Mouse (Mus musculus) cerebellum, adult 2 months (tissue): ENCODE results near the gene Kalrn.

ENCODE experiments used
- CTCF ChIP-seq: fragments of 200-500 bp; IDR thresholded peaks from 2 replicates; pipeline ENCODE4 v1.5.1; 2011; ENCODE audit warnings: low read depth, mild to moderate bottlenecking, control low read depth, low read length, moderate library complexity, borderline replicate concordance; ENCODE audit not compliant: insufficient read depth
- POLR2A ChIP-seq: fragments of 200-500 bp; IDR thresholded peaks from 2 replicates; pipeline ENCODE4 v1.6.1; 2011; ENCODE audit warnings: low read length, control low read depth, borderline replicate concordance; ENCODE audit not compliant: insufficient read depth

GRCm38 (mm10) chr16:34382992-34383391, 190.3 kb downstream of the Kalrn start:
- TF ChIP-seq POLR2A (no peak), CTCF (no peak)
